Mouse (Mus musculus) forebrain, embryonic 12.5 days (tissue): ENCODE results near the gene Akt1. TPM values are rescaled to one million over a fixed set of nuclear protein-coding genes. Genes with fewer than 3 reads are reported as not detected.
A peak's percentile ranks its signal among the peaks of the same experiment; 100 is the strongest.

Experiments
- ATAC-seq: fragments of 200-750 bp; cut with Nextera tagmentation; 2 replicates; pipeline ENCODE4 v1.8.0; 2017; ENCODE audit warnings: moderate TSS enrichment; ENCODE audit not compliant: low FRiP score
- H3K27ac ChIP-seq: fragments of 300-500 bp; sonication (generic); 2 replicates; pipeline ENCODE4 v1.5.1; 2016; ENCODE audit warnings: mild to moderate bottlenecking
- H3K27me3 ChIP-seq: fragments of 300-500 bp; sonication (generic); 2 replicates; pipeline ENCODE4 v1.6.1; 2016; ENCODE audit warnings: mild to moderate bottlenecking
- H3K36me3 ChIP-seq: fragments of 300-500 bp; sonication (generic); replicated peaks from 2 replicates; pipeline ENCODE4 v1.6.1; 2016; ENCODE audit warnings: mild to moderate bottlenecking
- H3K4me1 ChIP-seq: fragments of 300-500 bp; sonication (generic); 2 replicates; pipeline ENCODE4 v1.6.1; 2016
- H3K4me2 ChIP-seq: fragments of 300-500 bp; sonication (generic); 2 replicates; pipeline ENCODE4 v1.6.1; 2016; ENCODE audit warnings: mild to moderate bottlenecking, moderate library complexity
- H3K4me3 ChIP-seq: fragments of 300-500 bp; sonication (generic); replicated peaks from 2 replicates; pipeline ENCODE4 v1.5.1; 2016; ENCODE audit warnings: mild to moderate bottlenecking
- H3K9ac ChIP-seq: fragments of 300-500 bp; sonication (generic); 2 replicates; pipeline ENCODE4 v1.6.1; 2016; ENCODE audit warnings: mild to moderate bottlenecking
- H3K9me3 ChIP-seq: fragments of 300-500 bp; sonication (generic); 2 replicates; pipeline ENCODE4 v1.6.1; 2016
- WGBS: fragments of 180-500 bp; shearing (Covaris S2); methylation state at CpG from one replicate; pipeline ENCODE4 v1.1.7; 2016; 5-methylcytosine and 5-hydroxymethylcytosine counted together
- polyA plus RNA-seq: library from polyadenylated mRNA; unstranded; fragments of >200 nt; fragmentation: Nextera tagmentation; extraction: Ambion mirVana; gene quantifications from 2 replicates; pipeline ENCODE4 v1.2.1, GENCODE M21; 2016

The Akt1 gene
- polyA plus RNA-seq, 1 experiment from 2014 or later = 71.6 TPM

- ATAC-seq = peak; percentile 25; the same call in 1 of the 2 replicates
- H3K27me3 ChIP-seq = no peaks in the 10 kb centered on the region
- WGBS = 55% methylated on average over 18 of the region's 18 CpGs
- H3K4me2 ChIP-seq = peak overlapping the region; percentile 24; the same call in 1 of the 2 replicates
- peaks cover 91% of the 10 kb centered on the region for H3K36me3 ChIP-seq
- no peaks in the 10 kb centered on the region for H3K9me3 ChIP-seq
- peak overlapping the region; percentile 22 for H3K9ac ChIP-seq
- peaks cover 78% of the 10 kb centered on the region for H3K4me1 ChIP-seq
- H3K27ac ChIP-seq = peak overlapping the region; percentile 92
- no peak overlapping the region for H3K4me3 ChIP-seq
Measured at GRCm38 (mm10) chr12:112665445-112665844, 9.2 kb downstream of the Akt1 start.

GRCm38 (mm10) chr12:112664656-112665055 lies 10.0 kb downstream of the Akt1 start:
- peaks cover 91% of the 10 kb centered on the region for H3K36me3 ChIP-seq
- H3K4me1 ChIP-seq = peaks cover 81% of the 10 kb centered on the region
- peak overlapping the region; percentile 92 for H3K27ac ChIP-seq
- H3K4me3 ChIP-seq = no peak overlapping the region
- no peaks in the 10 kb centered on the region for H3K9me3 ChIP-seq
- peak overlapping the region; percentile 33; the same call in 1 of the 2 replicates for H3K4me2 ChIP-seq
- no peaks in the 10 kb centered on the region for H3K27me3 ChIP-seq
- ATAC-seq = no peak
- H3K9ac ChIP-seq = peak overlapping the region; percentile 21
- 62% methylated on average over 5 of the region's 5 CpGs for WGBS

GRCm38 (mm10) chr12:112664124-112664523 lies 10.6 kb downstream of the Akt1 start:
- Histone ChIP-seq H3K4me2 (peak overlapping the region; percentile 33), H3K9me3 (no peaks in the 10 kb centered on the region), H3K27ac (peak overlapping the region; percentile 92), H3K36me3 (peaks cover 91% of the 10 kb centered on the region), H3K4me3 (no peak overlapping the region), H3K9ac (peak overlapping the region; percentile 42), H3K4me1 (peaks cover 84% of the 10 kb centered on the region), H3K27me3 (no peaks in the 10 kb centered on the region)
- peak; percentile 33 for ATAC-seq
- WGBS = 15% methylated on average over 2 of the region's 2 CpGs

- Histone ChIP-seq H3K4me2 (peak overlapping the region; percentile 33), H3K4me3 (no peak overlapping the region), H3K27me3 (no peaks in the 10 kb centered on the region), H3K9me3 (no peaks in the 10 kb centered on the region), H3K9ac (peak overlapping the region; percentile 42), H3K4me1 (peaks cover 86% of the 10 kb centered on the region), H3K36me3 (peaks cover 91% of the 10 kb centered on the region), H3K27ac (peak overlapping the region; percentile 92)
- peak; percentile 12 for ATAC-seq
- WGBS = 69% methylated on average over 12 of the region's 12 CpGs
Measured at GRCm38 (mm10) chr12:112663716-112664115, 11.0 kb downstream of the Akt1 start.

- H3K9me3 ChIP-seq = no peaks in the 10 kb centered on the region
- H3K4me1 ChIP-seq = peaks cover 86% of the 10 kb centered on the region
- no peak overlapping the region for H3K4me3 ChIP-seq
- no peaks in the 10 kb centered on the region for H3K27me3 ChIP-seq
- no peak for ATAC-seq
- peak overlapping the region; percentile 92 for H3K27ac ChIP-seq
- 0 out of 2 replicates have a peak overlapping the region, but pooled peaks have one; percentile 42 for H3K9ac ChIP-seq
- H3K36me3 ChIP-seq = peaks cover 91% of the 10 kb centered on the region
- H3K4me2 ChIP-seq = peak overlapping the region; percentile 33; the same call in 1 of the 2 replicates
- WGBS = 72% methylated on average over 11 of the region's 11 CpGs
Measured at GRCm38 (mm10) chr12:112663303-112663702, 11.4 kb downstream of the Akt1 start.

- Histone ChIP-seq H3K4me1 (peaks cover 76% of the 10 kb centered on the region), H3K4me3 (no peak overlapping the region), H3K4me2 (no peak overlapping the region), H3K9ac (no peak overlapping the region), H3K27ac (peak overlapping the region; percentile 92), H3K9me3 (no peaks in the 10 kb centered on the region), H3K36me3 (peaks cover 91% of the 10 kb centered on the region), H3K27me3 (no peaks in the 10 kb centered on the region)
- 89% methylated on average over 9 of the region's 9 CpGs for whole genome bisulfite sequencing
- no peak for ATAC-seq
Measured at GRCm38 (mm10) chr12:112661851-112662250, 12.8 kb downstream of the Akt1 start.

- Histone ChIP-seq H3K4me1 (peaks cover 70% of the 10 kb centered on the region), H3K4me2 (peak overlapping the region; percentile 24), H3K27me3 (no peaks in the 10 kb centered on the region), H3K27ac (peak overlapping the region; percentile 92), H3K4me3 (no peak overlapping the region; the same call in 1 of the 2 replicates), H3K36me3 (peaks cover 91% of the 10 kb centered on the region), H3K9me3 (no peaks in the 10 kb centered on the region), H3K9ac (no peak overlapping the region)
- WGBS = 84% methylated on average over 3 of the region's 3 CpGs
- ATAC-seq = no peak
Measured at GRCm38 (mm10) chr12:112661327-112661605, 13.4 kb downstream of the Akt1 start.

- H3K4me1 ChIP-seq = peaks cover 65% of the 10 kb centered on the region
- H3K36me3 ChIP-seq = peaks cover 91% of the 10 kb centered on the region
- H3K4me2 ChIP-seq = peak overlapping the region; percentile 24
- H3K9ac ChIP-seq = no peak overlapping the region
- WGBS = 38% methylated on average over 5 of the region's 5 CpGs
- peak overlapping the region; percentile 92 for H3K27ac ChIP-seq
- peak; percentile 40 for ATAC-seq
- H3K4me3 ChIP-seq = no peak overlapping the region; the same call in 1 of the 2 replicates
- no peaks in the 10 kb centered on the region for H3K27me3 ChIP-seq
- H3K9me3 ChIP-seq = no peaks in the 10 kb centered on the region
Measured at GRCm38 (mm10) chr12:112660576-112661326, 13.9 kb downstream of the Akt1 start.

- Histone ChIP-seq H3K9me3 (no peaks in the 10 kb centered on the region), H3K9ac (no peak overlapping the region), H3K27me3 (no peaks in the 10 kb centered on the region), H3K27ac (peak overlapping the region; percentile 50; the same call in 1 of the 2 replicates), H3K4me3 (no peak overlapping the region), H3K4me2 (no peak overlapping the region), H3K4me1 (peaks cover 52% of the 10 kb centered on the region), H3K36me3 (peaks cover 97% of the 10 kb centered on the region)
- no peak for ATAC-seq
- 80% methylated on average over 6 of the region's 6 CpGs for WGBS
Measured at GRCm38 (mm10) chr12:112659109-112659508, 15.6 kb downstream of the Akt1 start.

- H3K36me3 ChIP-seq = peaks cover 99% of the 10 kb centered on the region
- no peaks in the 10 kb centered on the region for H3K27me3 ChIP-seq
- H3K9me3 ChIP-seq = no peaks in the 10 kb centered on the region
- H3K9ac ChIP-seq = no peak overlapping the region
- ATAC-seq = no peak
- WGBS = 95% methylated on average over 7 of the region's 7 CpGs
- H3K4me3 ChIP-seq = no peak overlapping the region
- H3K4me2 ChIP-seq = no peak overlapping the region
- no peak overlapping the region for H3K27ac ChIP-seq
- H3K4me1 ChIP-seq = peaks cover 50% of the 10 kb centered on the region
Measured at GRCm38 (mm10) chr12:112658619-112659018, 16.1 kb downstream of the Akt1 start.

- H3K9ac ChIP-seq = peak overlapping the region; percentile 4; the same call in 1 of the 2 replicates
- no peak for ATAC-seq
Measured at GRCm38 (mm10) chr12:112654076-112654475, 20.6 kb downstream of the Akt1 start.

GRCm38 (mm10) chr12:112653157-112653824 lies 21.4 kb downstream of the Akt1 start:
- peak overlapping the region; percentile 36 for H3K27ac ChIP-seq
- peak; percentile 59 for ATAC-seq
- no peaks in the 10 kb centered on the region for H3K27me3 ChIP-seq
- 65% methylated on average over 7 of the region's 7 CpGs for WGBS
- no peak overlapping the region for H3K4me2 ChIP-seq
- peaks cover 96% of the 10 kb centered on the region for H3K36me3 ChIP-seq
- no peak overlapping the region for H3K9ac ChIP-seq
- H3K4me1 ChIP-seq = peaks cover 13% of the 10 kb centered on the region; the same call in 1 of the 2 replicates
- H3K4me3 ChIP-seq = no peak overlapping the region
- no peaks in the 10 kb centered on the region for H3K9me3 ChIP-seq

More at GRCm38 (mm10) chr12:112654076-112654475, 20.6 kb downstream of the Akt1 start:
- Histone ChIP-seq H3K4me2 (no peak overlapping the region), H3K27me3 (no peaks in the 10 kb centered on the region), H3K36me3 (peaks cover 96% of the 10 kb centered on the region), H3K27ac (peak overlapping the region; percentile 36; the same call in 1 of the 2 replicates), H3K9me3 (no peaks in the 10 kb centered on the region), H3K4me1 (peaks cover 15% of the 10 kb centered on the region; the same call in 1 of the 2 replicates), H3K4me3 (no peak overlapping the region)
- WGBS = 90% methylated on average over 5 of the region's 5 CpGs
